Mouse (Mus musculus): Measurements from ENCODE around the gene Wdr70. TPM values are rescaled to one million over a fixed set of nuclear protein-coding genes. Genes with fewer than 3 reads are reported as not detected.

Wdr70 gene
- total and polyA plus RNA-seq, 3 experiments: 21.9 to 37.1 (median 23.6) TPM

- no peak for DNase-seq (ENCODE audit: extremely low read depth)
- Histone ChIP-seq H3K4me2 (ENCODE audit: insufficient read depth, low read depth, poor library complexity, severe bottlenecking) (no peak overlapping the region), H3K79me2 (replicated peaks; ENCODE audit: control insufficient read depth, extremely low read depth, insufficient read depth, poor library complexity, severe bottlenecking) (no peaks in the 10 kb centered on the region), H3K27ac (ENCODE audit: insufficient read depth, low read depth) (no peak overlapping the region), H3K36me3 (replicated peaks in 1 of 2; ENCODE audit: control insufficient read depth in 1 of 2, insufficient read depth in 1 of 2, low read length in 1 of 2) (peaks cover 11 to 44% of the 10 kb centered on the region in 2 experiments), H3K4me3 (replicated peaks in 1 of 3; ENCODE audit: low read depth in 2 of 3, low read length in 2 of 3, poor library complexity in 1 of 3) (no peak overlapping the region), H3K9me3 (replicated peaks; ENCODE audit: low read length) (peaks cover 4% of the 10 kb centered on the region), H3K27me3 (replicated peaks) (no peaks in the 10 kb centered on the region), H3K9ac (ENCODE audit: insufficient read depth, low read depth) (no peak overlapping the region), H3K4me1 (ENCODE audit: control insufficient read depth in 1 of 2, insufficient read depth in 2 of 2) (no peaks in the 10 kb centered on the region)
- dilution Hi-C loops (cut with MboI; ENCODE audit: extremely low pct_ligation_motif_present, extremely low pct_unique_long_range_greater_than_20kb, low sequenced_read_pairs): no loop called here
- TF ChIP-seq JUND (conservative IDR thresholded peaks at IDR 0.05; ENCODE audit: low read depth, low read length): no peak
- in situ Hi-C loops (cut with MboI; ENCODE audit: low pct_ligation_motif_present, low pct_unique_long_range_greater_than_20kb, low sequenced_read_pairs): no loop called here
These were observed 219.1 kb downstream of the Wdr70 start for GRCm38 (mm10) chr15:7879956-7880355.

DNA sequence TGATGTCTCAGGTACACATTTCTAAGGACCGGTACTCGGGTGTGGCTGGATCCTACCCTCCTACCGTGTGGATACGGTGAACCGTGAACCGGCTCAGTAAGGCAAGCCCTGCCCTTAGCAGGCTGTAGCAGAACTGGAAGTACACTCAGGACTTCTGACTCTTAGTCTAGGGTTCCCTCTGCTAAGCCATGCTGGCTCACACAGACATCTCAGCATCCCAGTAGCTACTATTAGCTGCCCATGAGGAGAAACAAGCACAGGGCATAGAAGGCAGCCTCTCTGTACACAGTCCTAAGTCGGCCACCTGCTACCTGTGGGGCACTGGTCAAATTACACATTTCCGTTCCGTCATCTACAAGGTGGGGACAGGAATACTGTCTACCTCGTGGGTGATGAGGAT lies 220.1 kb downstream of the Wdr70 start:
- in situ Hi-C loops (cut with MboI; ENCODE audit: low pct_ligation_motif_present, low pct_unique_long_range_greater_than_20kb, low sequenced_read_pairs): no loop called here
- no peak overlapping the region for H3K27ac ChIP-seq (ENCODE audit: insufficient read depth, low read depth)
- H3K36me3 ChIP-seq (replicated peaks in 1 of 2; ENCODE audit: control insufficient read depth in 1 of 2, insufficient read depth in 1 of 2, low read length in 1 of 2): peaks cover 11 to 45% of the 10 kb centered on the region in 2 experiments
- dilution Hi-C loops (cut with MboI; ENCODE audit: extremely low pct_ligation_motif_present, extremely low pct_unique_long_range_greater_than_20kb, low sequenced_read_pairs): no loop called here
- no peak overlapping the region for H3K4me2 ChIP-seq (ENCODE audit: insufficient read depth, low read depth, poor library complexity, severe bottlenecking)
- H3K9me3 ChIP-seq (replicated peaks; ENCODE audit: low read length): peaks cover 4% of the 10 kb centered on the region
- no peaks in the 10 kb centered on the region for H3K4me1 ChIP-seq (ENCODE audit: control insufficient read depth in 1 of 2, insufficient read depth in 2 of 2)
- no peaks in the 10 kb centered on the region for H3K27me3 ChIP-seq (replicated peaks)
- H3K79me2 ChIP-seq (replicated peaks; ENCODE audit: control insufficient read depth, extremely low read depth, insufficient read depth, poor library complexity, severe bottlenecking): no peaks in the 10 kb centered on the region
- no peak overlapping the region for H3K4me3 ChIP-seq (replicated peaks in 1 of 3; ENCODE audit: low read depth in 2 of 3, low read length in 2 of 3, poor library complexity in 1 of 3)
- no peak for TF ChIP-seq RCOR1 (conservative IDR thresholded peaks at IDR 0.05; ENCODE audit: low read depth, low read length)
- no peak for TF ChIP-seq TBP (conservative IDR thresholded peaks at IDR 0.05; ENCODE audit: low read depth, low read length)
- TF ChIP-seq MYC (IDR thresholded peaks at IDR 0.05; ENCODE audit: low read depth, low read length): no peak
- no peak for TF ChIP-seq MAFK (IDR thresholded peaks at IDR 0.05; ENCODE audit: insufficient replicate concordance, low read length)
- no peak for TF ChIP-seq UBTF (IDR thresholded peaks at IDR 0.05; ENCODE audit: low read depth, low read length)
- TF ChIP-seq HCFC1 (IDR thresholded peaks at IDR 0.05; ENCODE audit: low read depth, low read length): no peak
- no peak for TF ChIP-seq USF2 (conservative IDR thresholded peaks at IDR 0.05; ENCODE audit: low read depth, low read length)
- no peak for TF ChIP-seq EP300 (IDR thresholded peaks at IDR 0.05; ENCODE audit: low read length)
- TF ChIP-seq BHLHE40 (IDR thresholded peaks at IDR 0.05; ENCODE audit: low read depth, low read length): no peak
- no peak for TF ChIP-seq MAZ (IDR thresholded peaks at IDR 0.05; ENCODE audit: low read depth, low read length)
- DNase-seq (ENCODE audit: extremely low read depth): no peak
- H3K9ac ChIP-seq (ENCODE audit: insufficient read depth, low read depth): no peak overlapping the region

- no peak for TF ChIP-seq USF1 (IDR thresholded peaks at IDR 0.05; ENCODE audit: low read depth, low read length)
- no peak for TF ChIP-seq CHD1 (IDR thresholded peaks at IDR 0.05; ENCODE audit: low read depth, low read length)
- TF ChIP-seq BHLHE40 (IDR thresholded peaks at IDR 0.05; ENCODE audit: low read depth, low read length): no peak
- TF ChIP-seq POLR2A (IDR thresholded peaks at IDR 0.05; ENCODE audit: low read depth, low read length): no peak
- TF ChIP-seq ZNF384 (IDR thresholded peaks at IDR 0.05; ENCODE audit: low read depth, low read length): no peak
- no peak for TF ChIP-seq NELFE (IDR thresholded peaks at IDR 0.05; ENCODE audit: low read depth, low read length)
- no peak for TF ChIP-seq TBP (conservative IDR thresholded peaks at IDR 0.05; ENCODE audit: low read depth, low read length)
- no peak for TF ChIP-seq CHD2 (IDR thresholded peaks at IDR 0.05; ENCODE audit: low read length)
- no peak for TF ChIP-seq SIN3A (IDR thresholded peaks at IDR 0.05; ENCODE audit: low read length)
- TF ChIP-seq UBTF (IDR thresholded peaks at IDR 0.05; ENCODE audit: low read depth, low read length): no peak
- Histone ChIP-seq H3K27me3 (replicated peaks) (no peaks in the 10 kb centered on the region), H3K9me3 (replicated peaks; ENCODE audit: low read length) (peaks cover 4% of the 10 kb centered on the region), H3K4me3 (replicated peaks in 1 of 3; ENCODE audit: low read depth in 2 of 3, low read length in 2 of 3, poor library complexity in 1 of 3) (no peak overlapping the region), H3K36me3 (replicated peaks in 1 of 2; ENCODE audit: control insufficient read depth in 1 of 2, insufficient read depth in 1 of 2, low read length in 1 of 2) (peaks cover 11 to 40% of the 10 kb centered on the region in 2 experiments), H3K9ac (ENCODE audit: insufficient read depth, low read depth) (no peak overlapping the region), H3K27ac (ENCODE audit: insufficient read depth, low read depth) (no peak overlapping the region), H3K4me2 (ENCODE audit: insufficient read depth, low read depth, poor library complexity, severe bottlenecking) (no peak overlapping the region), H3K79me2 (replicated peaks; ENCODE audit: control insufficient read depth, extremely low read depth, insufficient read depth, poor library complexity, severe bottlenecking) (no peaks in the 10 kb centered on the region), H3K4me1 (ENCODE audit: control insufficient read depth in 1 of 2, insufficient read depth in 2 of 2) (no peaks in the 10 kb centered on the region)
- DNase-seq (ENCODE audit: extremely low read depth): no peak
- in situ Hi-C loops (cut with MboI; ENCODE audit: low pct_ligation_motif_present, low pct_unique_long_range_greater_than_20kb, low sequenced_read_pairs) (no loop called here), dilution Hi-C loops (cut with MboI; ENCODE audit: extremely low pct_ligation_motif_present, extremely low pct_unique_long_range_greater_than_20kb, low sequenced_read_pairs) (no loop called here)
These were observed 221.2 kb downstream of the Wdr70 start for GRCm38 (mm10) chr15:7877560-7878467.
